Mouse (Mus musculus) MEL (cell line): ENCODE measurements at regions not wholly inside any gene's neighbourhood (a gene's known extent, or its start where the extent isn't known, plus 50 kb on each side); places are given as distances from the start of the nearest gene placed in this dataset.

ENCODE experiments used
- MAZ ChIP-seq: IDR thresholded peaks from 2 replicates; pipeline ENCODE4 v1.6.1; 2012; ENCODE audit warnings: low read depth, mild to moderate bottlenecking, inconsistent platforms, low read length, improper control_type of control experiment
- POLR2A ChIP-seq, 2 experiments: IDR thresholded peaks; 2 replicates each; pipeline ENCODE4 v1.6.1; 2011 to 2012; ENCODE audit warnings: low read length in 2 of 2, mild to moderate bottlenecking in 2 of 2, control low read depth in 1 of 2, improper control_type of control experiment in 1 of 2, low read depth in 1 of 2, moderate library complexity in 1 of 2; ENCODE audit not compliant: control insufficient read depth in 1 of 2, insufficient read depth in 1 of 2, poor library complexity in 1 of 2

GRCm38 (mm10) chr17:49153994-49154393, 221.8 kb downstream of the Lrfn2 start:
- TF ChIP-seq POLR2A (IDR thresholded peaks at IDR 0.05; ENCODE audit: control insufficient read depth in 1 of 2, insufficient read depth in 1 of 2, low read depth in 1 of 2, low read length in 2 of 2, poor library complexity in 1 of 2) (no peak), MAZ (no peak)
